Mouse (Mus musculus) heart, adult 2 months (tissue): Measurements from ENCODE around the gene Gm49405. TPM values are rescaled to one million over a fixed set of nuclear protein-coding genes. Genes with fewer than 3 reads are reported as not detected.
"Not testable (repeated sequence)": the region's sequence is repeated elsewhere in the genome, so short reads cannot be mapped to it uniquely, and the experiment has no call there.

ENCODE experiments used
- DNase-seq, 2 experiments: peaks; one replicate each; pipeline ENCODE4 v3.0.0; 2021
- H3K27ac ChIP-seq: fragments of 200-600 bp; 2 replicates; pipeline ENCODE4 v1.8.1; 2022
- H3K27me3 ChIP-seq: fragments of 200-500 bp; 2 replicates; pipeline ENCODE4 v1.6.1; 2012; ENCODE audit warnings: mild to moderate bottlenecking, low read length, inconsistent platforms, mixed read lengths; ENCODE audit not compliant: control insufficient read depth, insufficient read depth
- H3K36me3 ChIP-seq: fragments of 200-500 bp; 2 replicates; pipeline ENCODE4 v1.6.1; 2012; ENCODE audit warnings: low read length, inconsistent platforms; ENCODE audit not compliant: control insufficient read depth, insufficient read depth
- H3K4me1 ChIP-seq: fragments of 200-500 bp; 2 replicates; pipeline ENCODE4 v1.6.1; 2011; ENCODE audit warnings: low read length; ENCODE audit not compliant: control insufficient read depth, insufficient read depth
- H3K4me3 ChIP-seq: fragments of 200-600 bp; 2 replicates; pipeline ENCODE4 v1.8.1; 2022
- H3K79me2 ChIP-seq: fragments of 200-500 bp; replicated peaks from 2 replicates; pipeline ENCODE4 v1.6.1; 2012; ENCODE audit warnings: mild to moderate bottlenecking, inconsistent platforms, low read length, moderate library complexity, mixed read lengths; ENCODE audit not compliant: control insufficient read depth, insufficient read depth
- H3K9ac ChIP-seq: fragments of 200-500 bp; 2 replicates; pipeline ENCODE4 v1.6.1; 2012; ENCODE audit warnings: low read depth, mild to moderate bottlenecking, control low read depth, inconsistent platforms, low read length, mixed read lengths
- CTCF ChIP-seq: fragments of 200-600 bp; IDR thresholded peaks from 2 replicates; pipeline ENCODE4 v1.8.1; 2022; ENCODE audit warnings: antibody characterized with exemption, mild to moderate bottlenecking, moderate library complexity
- EP300 ChIP-seq: fragments of 200-500 bp; IDR thresholded peaks from 2 replicates; pipeline ENCODE4 v1.6.1; 2011; ENCODE audit warnings: low read depth, low read length, control low read depth; ENCODE audit not compliant: insufficient read depth
- POLR2A ChIP-seq: fragments of 200-500 bp; IDR thresholded peaks from 2 replicates; pipeline ENCODE4 v1.6.1; 2011; ENCODE audit warnings: mild to moderate bottlenecking, low read depth, low read length, control low read depth; ENCODE audit not compliant: insufficient read depth
- WGBS: fragments of 180-500 bp; shearing (Covaris S2); methylation state at CpG from one replicate; pipeline ENCODE4 v1.1.7; 2018; 5-methylcytosine and 5-hydroxymethylcytosine counted together
- intact Hi-C: fragments of 180-260 bp; cut with DNase I; formaldehyde crosslinking; loops from one replicate; pipeline ENCODE4 v1.15.1; 2025
- polyA plus RNA-seq: library from polyadenylated mRNA; depleted of rRNA; stranded (reverse); fragments of >200 nt; gene quantifications from 2 replicates; pipeline ENCODE4 v1.2.3, GENCODE M21; 2012
- total RNA-seq, 2 experiments: library from RNA; stranded (reverse); gene quantifications; 2 replicates each; pipeline ENCODE4 v1.2.3; 2021

The Gm49405 gene
- total and polyA plus RNA-seq, 3 experiments = 1.0 to 11.0 (median 1.7) TPM

DNA sequence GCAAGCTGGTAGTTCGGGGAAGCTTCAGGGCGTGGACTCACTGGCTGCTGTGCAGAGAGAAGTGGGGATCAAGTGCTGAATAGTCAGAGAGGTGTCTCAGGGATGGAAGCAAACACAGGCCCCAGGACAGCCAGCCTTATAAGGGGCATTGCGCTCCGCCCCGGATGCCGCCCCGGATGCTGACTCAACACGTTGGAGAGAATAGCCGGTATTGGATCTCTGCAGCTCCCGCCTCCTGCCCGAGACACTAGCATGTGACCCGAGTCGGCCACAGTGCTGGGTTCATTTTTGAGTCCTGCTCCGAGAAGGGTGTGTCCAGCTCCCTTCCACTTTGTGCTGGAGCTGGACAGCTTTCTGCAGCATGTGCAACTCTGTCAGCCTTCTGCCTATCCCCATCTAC is 41.7 kb downstream of the Gm49405 start:
- TF ChIP-seq CTCF (no peak), EP300 (no peak), POLR2A (0 out of 2 replicates have a peak, but pooled peaks have one; percentile 29)
- H3K4me3 ChIP-seq = no peak overlapping the region; the same call in 1 of the 2 replicates

GRCm38 (mm10) chr19:4044109-4044508 is 43.7 kb downstream of the Gm49405 start:
- H3K9ac ChIP-seq, H3K27ac ChIP-seq, H3K36me3 ChIP-seq, H3K4me1 ChIP-seq, H3K4me3 ChIP-seq, H3K27me3 ChIP-seq, DNase-seq, intact Hi-C loops, H3K79me2 ChIP-seq: not testable (repeated sequence)
- 79% methylated on average over 5 of the region's 5 CpGs for WGBS

More for the DNA sequence above, 41.7 kb downstream of the Gm49405 start:
- H3K9ac ChIP-seq = no peak overlapping the region
- peaks cover 8% of the 10 kb centered on the region for H3K4me1 ChIP-seq
- no peaks in the 10 kb centered on the region for H3K36me3 ChIP-seq
- H3K79me2 ChIP-seq = no peaks in the 10 kb centered on the region
- intact Hi-C loops = no loop called here
- WGBS = 52% methylated on average over 14 of the region's 14 CpGs
- H3K27ac ChIP-seq = peak overlapping the region; percentile 49
- DNase-seq = peak; percentile 58 to 70
- H3K27me3 ChIP-seq = no peaks in the 10 kb centered on the region

DNA sequence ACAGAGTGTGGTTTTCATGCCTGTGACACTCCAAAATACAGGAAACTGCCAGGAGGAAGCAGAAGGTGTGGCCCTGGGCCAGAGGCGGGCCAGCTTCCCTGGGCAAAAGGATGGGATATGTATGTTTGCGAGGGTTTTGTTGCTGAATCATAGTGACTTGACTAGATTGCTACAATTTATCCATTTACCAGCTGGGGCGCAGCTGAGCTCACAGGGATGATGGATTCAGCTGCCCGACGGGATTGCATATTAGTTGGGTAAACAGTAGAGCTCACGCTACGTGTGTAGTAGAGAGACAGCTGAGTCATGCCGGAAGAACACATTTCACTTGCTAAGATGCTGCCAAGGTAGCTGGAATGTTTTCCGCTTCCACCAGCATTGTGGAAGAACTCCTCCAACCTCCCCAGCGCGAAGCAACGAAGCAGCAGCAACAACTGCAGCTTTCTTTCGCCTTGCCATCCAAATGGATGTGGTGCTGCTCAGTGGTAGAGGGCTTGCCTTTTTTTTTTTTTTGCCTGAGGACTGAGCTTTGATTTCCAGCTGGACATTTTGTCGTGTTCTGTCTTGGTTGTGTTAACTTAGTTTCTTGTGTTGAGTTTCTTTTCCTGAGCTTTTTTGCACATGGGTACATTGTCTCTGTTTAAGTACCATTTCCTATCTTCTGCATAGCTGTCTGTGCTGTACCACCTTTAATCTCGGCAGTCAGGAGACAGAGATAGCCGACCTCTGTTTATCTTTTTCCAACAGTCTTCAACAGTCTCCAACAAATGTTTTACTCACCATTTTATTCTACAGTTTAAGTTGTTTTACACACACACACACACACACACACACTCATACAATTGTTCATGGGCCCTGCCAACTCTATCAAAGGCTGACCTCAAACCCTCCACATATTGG is 45.8 kb downstream of the Gm49405 start, which contains the start of gene Gstp2:
Gene Gstp2, minus strand, starts transcription at position 58 of the 900 bp plus-strand sequence.
- Histone ChIP-seq H3K79me2 (no peaks in the 10 kb centered on the region), H3K36me3 (no peaks in the 10 kb centered on the region), H3K27me3 (no peaks in the 10 kb centered on the region), H3K4me1 (peaks cover 6% of the 10 kb centered on the region), H3K27ac (peak within 1 kb of the TSS; percentile 69), H3K4me3 (0 out of 2 replicates have a peak within 1 kb of the TSS, but pooled peaks have one; percentile 1), H3K9ac (no peak within 1 kb of the TSS)
- 22% methylated on average over 16 of the region's 16 CpGs for WGBS
- TF ChIP-seq CTCF = peak; percentile 77
- TF ChIP-seq POLR2A = 0 out of 2 replicates have a peak, but pooled peaks have one; percentile 34
- TF ChIP-seq EP300 = peak; percentile 73; the same call in 1 of the 2 replicates
- intact Hi-C loops = no loop called here
- DNase-seq = peak; percentile 78 to 86

- 90% methylated on average over 8 of the region's 8 CpGs for WGBS
- H3K27me3 ChIP-seq = no peaks in the 10 kb centered on the region
- H3K27ac ChIP-seq = no peak overlapping the region
Measured at GRCm38 (mm10) chr19:4046866-4047254, 46.4 kb downstream of the Gm49405 start.

GRCm38 (mm10) chr19:4047859-4048258 is 47.4 kb downstream of the Gm49405 start:
- peak; percentile 91 for TF ChIP-seq CTCF
- TF ChIP-seq EP300 = no peak
- DNase-seq = peak; percentile 76 to 83
- intact Hi-C loops = loop anchor here (1.0 kb wide), 1 partner anchor 29 kb away; no protein-coding TSS in a partner anchor
- peaks cover 6% of the 10 kb centered on the region for H3K4me1 ChIP-seq
- no peaks in the 10 kb centered on the region for H3K36me3 ChIP-seq
- no peak overlapping the region for H3K9ac ChIP-seq
- H3K27me3 ChIP-seq = no peaks in the 10 kb centered on the region
- no peak overlapping the region for H3K4me3 ChIP-seq
- 21% methylated on average over 4 of the region's 4 CpGs for WGBS
- no peaks in the 10 kb centered on the region for H3K79me2 ChIP-seq
- no peak overlapping the region for H3K27ac ChIP-seq

More at GRCm38 (mm10) chr19:4046866-4047254, 46.4 kb downstream of the Gm49405 start:
- TF ChIP-seq CTCF (no peak), POLR2A (no peak), EP300 (no peak)
- no peak for DNase-seq
- intact Hi-C loops = no loop called here
- no peak overlapping the region for H3K4me3 ChIP-seq
- no peak overlapping the region for H3K9ac ChIP-seq
- H3K79me2 ChIP-seq = no peaks in the 10 kb centered on the region
- H3K36me3 ChIP-seq = no peaks in the 10 kb centered on the region
- H3K4me1 ChIP-seq = peaks cover 6% of the 10 kb centered on the region

- H3K27me3 ChIP-seq, H3K27ac ChIP-seq, H3K4me3 ChIP-seq, H3K79me2 ChIP-seq, H3K36me3 ChIP-seq, H3K4me1 ChIP-seq, intact Hi-C loops, H3K9ac ChIP-seq, DNase-seq: not testable (repeated sequence)
- WGBS = 75% methylated on average over 5 of the region's 5 CpGs
- peak; percentile 29 for TF ChIP-seq CTCF
Measured at GRCm38 (mm10) chr19:4049069-4049468, 48.6 kb downstream of the Gm49405 start.
